15 mouse cellular contexts compared by ENCODE assay signal in the genomic region with DNA sequence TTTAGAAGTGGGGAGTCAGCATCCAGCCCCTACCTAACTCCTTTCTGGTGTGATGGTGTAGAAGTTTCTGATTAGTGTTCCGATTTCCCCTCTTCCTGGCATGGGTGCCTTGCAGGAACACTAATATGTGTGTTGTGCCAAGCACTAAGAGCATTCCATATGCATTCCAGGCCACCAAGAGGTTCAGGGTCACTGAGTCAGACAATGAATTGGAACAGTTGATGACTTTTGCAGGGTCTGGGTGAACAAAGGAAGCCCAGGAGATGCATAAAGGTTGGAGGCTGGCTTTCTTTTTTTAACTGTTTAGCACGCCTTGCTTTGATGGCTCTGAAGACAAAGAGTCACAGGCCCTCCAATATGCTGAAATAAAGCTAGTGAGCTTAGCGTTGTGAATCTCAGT.
DNase-seq lines count a peak whose midpoint lies in the region; ATAC-seq and TF ChIP-seq lines count a peak whose summit lies in the region.
"Had no signal": no experiment of that assay in that cellular context is flagged by ENCODE, and none has a peak within 500 bp of the region (broad histone marks: within the 10 kb centered on the region; RNA-seq: fewer than 3 reads in every experiment).

No protein-coding gene starts in this region.

- H3K4me1 ChIP-seq in heart, embryonic 11.5 days (ENCODE audit: control insufficient read depth, insufficient read depth, low read length) = peaks cover 6% of the 10 kb centered on the region; the same call in 1 of the 2 replicates
- peaks cover 12% of the 10 kb centered on the region; the same call in 1 of the 2 replicates for H3K4me1 ChIP-seq in lung, embryonic 14.5 days (ENCODE audit: insufficient read depth)
- peaks cover 5% of the 10 kb centered on the region for H3K4me1 ChIP-seq in lung, adult 2 months (ENCODE audit: control insufficient read depth, insufficient read depth, low read length)
- H3K4me1 ChIP-seq: embryonic facial prominence, embryonic 12.5 days; intestine, embryonic 15.5 days had no signal

- TF ChIP-seq POLR2A in lung, adult 2 months (IDR thresholded peaks at IDR 0.05; ENCODE audit: borderline replicate concordance, extremely low read depth, low read depth, low read length) = no peak

- WGBS in heart, embryonic 11.5 days (ENCODE audit: insufficient replicate concordance) = 71% methylated on average over 3 of the region's 3 CpGs
- 60% methylated on average over 3 of the region's 3 CpGs for WGBS in lung, embryonic 14.5 days
- 66% methylated on average over 3 of the region's 3 CpGs for WGBS in lung, adult 2 months

- no peaks in the 10 kb centered on the region for H3K36me3 ChIP-seq in heart, embryonic 11.5 days (ENCODE audit: control insufficient read depth, insufficient read depth, low read length)
- no peaks in the 10 kb centered on the region for H3K36me3 ChIP-seq in lung, embryonic 14.5 days (ENCODE audit: insufficient read depth)
- H3K36me3 ChIP-seq: embryonic facial prominence, embryonic 12.5 days; heart, embryonic 15.5 days; intestine, embryonic 15.5 days had no signal

- no peaks in the 10 kb centered on the region for H3K27me3 ChIP-seq in heart, embryonic 11.5 days (ENCODE audit: control insufficient read depth, insufficient read depth, low read length)
- no peaks in the 10 kb centered on the region for H3K27me3 ChIP-seq in lung, embryonic 14.5 days (ENCODE audit: insufficient read depth, low read length)
- H3K27me3 ChIP-seq in Patski = no peaks in the 10 kb centered on the region
- H3K27me3 ChIP-seq: embryonic facial prominence, embryonic 12.5 days; heart, embryonic 15.5 days; intestine, embryonic 15.5 days had no signal

- in situ Hi-C loops in Patski (cut with MboI; ENCODE audit: low pct_unique_long_range_greater_than_20kb) = no loop called here

- H3K9me3 ChIP-seq in heart, embryonic 11.5 days (replicated peaks; ENCODE audit: control insufficient read depth, low read length) = no peaks in the 10 kb centered on the region
- no peaks in the 10 kb centered on the region for H3K9me3 ChIP-seq in lung, embryonic 14.5 days (ENCODE audit: low read depth, low read length)
- H3K9me3 ChIP-seq: embryonic facial prominence, embryonic 12.5 days; heart, embryonic 15.5 days; intestine, embryonic 15.5 days had no signal

- TF ChIP-seq CTCF in lung, embryonic 14.5 days (IDR thresholded peaks at IDR 0.05; ENCODE audit: low read depth) = no peak
- no peak for TF ChIP-seq CTCF in lung, adult 2 months (IDR thresholded peaks at IDR 0.05; ENCODE audit: insufficient read depth, low read length)
- TF ChIP-seq CTCF in Patski (IDR thresholded peaks at IDR 0.05) = no peak

- no peak overlapping the region for H3K4me3 ChIP-seq in heart, embryonic 11.5 days (ENCODE audit: low read depth, low read length)
- no peak overlapping the region for H3K4me3 ChIP-seq in lung, embryonic 14.5 days (ENCODE audit: low read depth, low read length)
- H3K4me3 ChIP-seq in lung, adult 2 months (replicated peaks; ENCODE audit: extremely low read depth, low read depth, low read length) = no peak overlapping the region
- H3K4me3 ChIP-seq: embryonic facial prominence, embryonic 12.5 days; heart, embryonic 15.5 days; intestine, embryonic 15.5 days; myocyte had no signal

- ATAC-seq in heart, embryonic 11.5 days (replicated peaks; ENCODE audit: insufficient number of reproducible peaks, low FRiP score, low TSS enrichment) = no peak
- ATAC-seq in lung, embryonic 14.5 days (ENCODE audit: insufficient read depth) = no peak
- ATAC-seq in Patski = no peak
- no peak for ATAC-seq in inflammation-experienced regulatory T-cells, adult 6 months
- ATAC-seq: CD4-positive, CD25-positive, alpha-beta regulatory T cell, adult 4 months; intestine, embryonic 15.5 days had no signal

- CTCF ChIA-PET in Patski (lab: Charles Lee) = no interaction called here

- POLR2A ChIA-PET in Patski (lab: Charles Lee) = no interaction called here

- H3K4me2 ChIP-seq in heart, embryonic 11.5 days = no peak overlapping the region
- H3K4me2 ChIP-seq in lung, embryonic 14.5 days = no peak overlapping the region
- H3K4me2 ChIP-seq: embryonic facial prominence, embryonic 12.5 days; heart, embryonic 15.5 days; intestine, embryonic 15.5 days had no signal

- H3K27ac ChIP-seq in heart, embryonic 11.5 days (ENCODE audit: low read depth, low read length) = no peak overlapping the region
- H3K27ac ChIP-seq in lung, embryonic 14.5 days (ENCODE audit: low read depth) = peak overlapping the region; percentile 66
- H3K27ac ChIP-seq: embryonic facial prominence, embryonic 12.5 days; heart, embryonic 15.5 days; intestine, embryonic 15.5 days had no signal

- H3K9ac ChIP-seq in heart, embryonic 11.5 days (ENCODE audit: low read depth, low read length) = no peak overlapping the region
- H3K9ac ChIP-seq in lung, embryonic 14.5 days = no peak overlapping the region
- H3K9ac ChIP-seq: embryonic facial prominence, embryonic 12.5 days; heart, embryonic 15.5 days; intestine, embryonic 15.5 days had no signal

- peak; percentile 93 for DNase-seq in heart, adult 11 months
- DNase-seq in lung, embryonic 14.5 days = no peak
- DNase-seq in lung, adult 2 months = no peak
- DNase-seq in Patski (ENCODE audit: low read depth, low spot score) = peak; percentile 41
- peak; percentile 7 for DNase-seq in heart, postnatal 4 days
- no peak for DNase-seq in spleen, postnatal 10 days (ENCODE audit: low spot score in 2 of 2)
- DNase-seq: adrenal gland, postnatal 25 days; cerebellum, adult 11-12 months had no signal

Comparison
In these comparisons a context has a peak if more than half of its experiments do, and no peak if none do; other contexts are left out.
1. DNase-seq: peak in heart, adult 11 months (single experiment), Patski (single experiment) and heart, postnatal 4 days (single experiment); none in lung, embryonic 14.5 days (single experiment), lung, adult 2 months (single experiment) and spleen, postnatal 10 days (0 of 2).